Mouse (Mus musculus) liver, postnatal 0 days (tissue): Measurements from ENCODE around the gene Rbfox1.

Experiments used
- CTCF ChIP-seq: sonication (generic); IDR thresholded peaks from 2 replicates; pipeline ENCODE4 v1.5.1; 2016; ENCODE audit warnings: antibody characterized with exemption, low read depth
- EP300 ChIP-seq: IDR thresholded peaks from 2 replicates; pipeline ENCODE4 v1.6.1; 2016; ENCODE audit warnings: antibody characterized with exemption, low read depth, mild to moderate bottlenecking

DNA sequence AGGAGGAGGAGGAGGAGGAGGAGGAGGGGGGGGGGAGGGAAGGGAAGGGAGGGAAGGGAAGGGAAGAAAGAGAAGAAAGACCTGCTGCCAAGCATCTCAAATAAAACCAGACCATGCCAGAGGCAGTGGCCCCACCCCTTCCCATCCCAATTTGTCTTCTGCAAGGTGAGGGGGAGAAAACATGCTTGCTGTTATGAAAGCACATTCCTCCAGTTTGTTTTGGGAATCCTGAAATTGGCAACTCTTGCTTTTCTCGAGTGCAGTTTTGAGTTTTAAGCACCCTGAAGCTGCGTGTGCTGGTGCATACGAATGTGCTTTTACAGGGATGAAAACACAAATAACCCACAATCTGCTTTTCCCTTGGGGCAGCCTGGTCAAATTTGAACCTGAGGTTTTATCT is 380.5 kb downstream of the Rbfox1 start:
- TF ChIP-seq CTCF: no peak
- TF ChIP-seq EP300: no peak
